Mouse (Mus musculus): Measurements from ENCODE around the gene Tex46.

Tex46 gene

GRCm38 (mm10) chr4:136610387-136610856, at the start of gene Tex46:
Gene Tex46 (plus strand): TSS chr4:136610437.
- no peak for DNase-seq (ENCODE audit: low spot score)

GRCm38 (mm10) chr4:136562755-136563154, 47.5 kb upstream of the Tex46 start:
- no peak for DNase-seq (ENCODE audit: low spot score)

- no peak for DNase-seq (ENCODE audit: low spot score)
Measured at GRCm38 (mm10) chr4:136568629-136569028, 41.6 kb upstream of the Tex46 start.

GRCm38 (mm10) chr4:136569998-136570397, 40.2 kb upstream of the Tex46 start:
- no peak for DNase-seq (ENCODE audit: low spot score)

- no peak for DNase-seq (ENCODE audit: low spot score)
Measured at GRCm38 (mm10) chr4:136581885-136582284, 28.4 kb upstream of the Tex46 start.

GRCm38 (mm10) chr4:136587221-136587827, 22.9 kb upstream of the Tex46 start:
- DNase-seq (ENCODE audit: low spot score): no peak

GRCm38 (mm10) chr4:136588003-136588402, 22.2 kb upstream of the Tex46 start:
- DNase-seq (ENCODE audit: low spot score): no peak

GRCm38 (mm10) chr4:136592111-136592510, 18.1 kb upstream of the Tex46 start:
- no peak for DNase-seq (ENCODE audit: low spot score)

GRCm38 (mm10) chr4:136594006-136594405, 16.2 kb upstream of the Tex46 start:
- DNase-seq (ENCODE audit: low spot score): no peak

- no peak for DNase-seq (ENCODE audit: low spot score)
Measured at GRCm38 (mm10) chr4:136595221-136595620, 15.0 kb upstream of the Tex46 start.

GRCm38 (mm10) chr4:136598268-136598876, 11.9 kb upstream of the Tex46 start:
- DNase-seq (ENCODE audit: low spot score): no peak

- no peak for DNase-seq (ENCODE audit: low spot score)
Measured at GRCm38 (mm10) chr4:136599869-136600268, 10.4 kb upstream of the Tex46 start.

GRCm38 (mm10) chr4:136600536-136600935, 9.7 kb upstream of the Tex46 start:
- no peak for DNase-seq (ENCODE audit: low spot score)

- DNase-seq (ENCODE audit: low spot score): peak; percentile 55
Measured at GRCm38 (mm10) chr4:136601476-136601875, 8.8 kb upstream of the Tex46 start.

- peak; percentile 16 for DNase-seq (ENCODE audit: low spot score)
Measured at GRCm38 (mm10) chr4:136602018-136602554, 8.2 kb upstream of the Tex46 start.

- DNase-seq (ENCODE audit: low spot score): peak; percentile 94
Measured at GRCm38 (mm10) chr4:136602568-136602967, 7.7 kb upstream of the Tex46 start, which contains the start of gene Kdm1a. Gene Kdm1a (minus strand): TSS chr4:136602723.

GRCm38 (mm10) chr4:136605756-136606485, 4.3 kb upstream of the Tex46 start:
- DNase-seq (ENCODE audit: low spot score): no peak

GRCm38 (mm10) chr4:136613657-136614056, 3.4 kb downstream of the Tex46 start:
- DNase-seq (ENCODE audit: low spot score): no peak

- peak; percentile 75 for DNase-seq (ENCODE audit: low spot score)
Measured at GRCm38 (mm10) chr4:136621336-136621735, 11.1 kb downstream of the Tex46 start.

- DNase-seq (ENCODE audit: low spot score): no peak
Measured at GRCm38 (mm10) chr4:136621956-136622355, 11.7 kb downstream of the Tex46 start.

GRCm38 (mm10) chr4:136622388-136622787, 12.2 kb downstream of the Tex46 start, which contains the start of gene Lactbl1:
Gene Lactbl1 (plus strand): TSS chr4:136622621.
- no peak for DNase-seq (ENCODE audit: low spot score)

- no peak for DNase-seq (ENCODE audit: low spot score)
Measured at GRCm38 (mm10) chr4:136626590-136626989, 16.4 kb downstream of the Tex46 start.

All from layer of hippocampus, adult 11-12 months (tissue).